Mouse (Mus musculus) retina, adult 2 months (tissue): ENCODE data around the gene Glg1.
"Not testable (repeated sequence)": the region's sequence is repeated elsewhere in the genome, so short reads cannot be mapped to it uniquely, and the experiment has no call there.

Experiments
- DNase-seq: peaks from one replicate; pipeline ENCODE4 v3.0.0-alpha.2; 2012; ENCODE audit warnings: low read depth, low spot score

Gene Glg1

DNA sequence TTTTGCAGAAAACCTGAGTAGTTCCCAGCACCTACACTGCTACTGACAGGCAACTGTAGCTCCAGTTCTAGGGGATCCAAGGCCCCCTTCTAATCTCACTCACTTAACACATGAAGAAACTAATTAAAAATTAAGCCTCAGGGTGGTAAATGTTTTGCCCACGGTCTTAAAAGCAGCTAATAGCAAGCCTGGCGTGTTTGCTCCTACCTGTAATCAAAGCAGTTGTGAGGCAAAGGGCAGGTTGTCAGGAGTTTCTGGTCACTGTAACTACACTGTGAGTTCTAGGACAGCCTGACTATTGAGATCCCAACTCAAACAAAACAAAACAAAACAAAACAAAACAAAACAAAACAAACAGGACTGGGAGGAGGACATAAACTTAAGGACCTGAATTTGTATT is 8.9 kb downstream of the Glg1 start:
- DNase-seq = no peak

DNA sequence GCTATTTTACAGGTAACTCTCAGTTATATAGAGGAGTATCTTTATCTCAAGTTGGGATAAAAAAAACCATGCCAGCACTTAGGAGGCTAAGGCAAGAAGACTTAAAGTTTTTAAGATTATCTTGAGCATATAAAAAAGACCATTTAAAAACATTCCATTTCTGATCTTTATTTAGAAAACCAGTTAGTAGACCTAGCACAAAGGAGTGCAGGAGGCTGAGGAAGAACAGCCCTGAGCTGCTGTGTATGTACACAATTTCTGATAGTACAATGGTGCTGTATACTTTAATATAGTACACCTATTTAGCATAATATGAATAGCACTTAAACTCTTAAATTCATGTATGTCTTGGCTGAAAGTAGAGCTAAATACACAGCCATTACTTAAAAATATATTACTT is 10.9 kb downstream of the Glg1 start:
- DNase-seq = no peak

DNA sequence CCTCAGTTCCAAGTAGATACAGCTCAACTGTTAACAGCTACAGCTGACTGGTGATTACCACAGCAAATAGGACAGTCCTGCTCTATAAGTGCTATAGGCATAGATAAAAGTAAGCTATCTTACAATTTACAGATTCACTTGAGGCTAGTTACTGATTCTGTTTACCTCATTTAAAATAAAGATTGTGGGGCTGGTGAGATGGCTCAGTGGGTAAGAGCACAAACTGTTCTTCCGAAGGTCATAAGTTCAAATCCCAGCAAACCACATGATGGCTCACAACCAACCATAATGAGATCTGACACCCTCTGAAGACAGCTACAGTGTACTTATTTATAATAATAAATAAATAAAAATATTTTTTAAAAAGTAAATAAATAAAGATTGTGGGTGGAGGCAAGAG is 12.2 kb downstream of the Glg1 start:
- not testable (repeated sequence) for DNase-seq

DNA sequence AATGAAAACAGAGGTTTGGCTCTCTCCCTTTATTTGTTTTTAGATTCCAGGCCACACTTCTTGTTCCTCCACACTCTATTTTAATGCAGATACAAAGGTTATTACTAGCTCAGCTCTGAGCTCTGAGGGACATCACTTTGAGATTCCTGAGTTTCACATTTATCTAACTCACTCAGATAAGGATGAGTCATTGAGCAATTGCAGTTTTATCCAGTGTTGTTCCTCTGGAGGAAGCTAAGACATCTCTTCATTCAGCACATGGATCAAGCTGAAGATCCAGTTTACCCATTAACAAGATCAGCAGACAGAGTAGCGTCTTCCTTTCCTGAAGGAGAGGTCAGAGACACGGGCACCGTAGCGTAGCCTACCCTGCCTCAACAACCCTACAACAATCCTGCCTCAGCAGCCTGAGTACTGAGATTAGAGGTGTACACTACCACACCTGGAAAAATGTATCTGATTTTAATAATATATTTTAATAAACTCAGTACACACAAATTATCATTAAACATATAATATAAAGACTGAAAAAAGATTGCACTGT is 12.7 kb downstream of the Glg1 start:
- DNase-seq = no peak

DNA sequence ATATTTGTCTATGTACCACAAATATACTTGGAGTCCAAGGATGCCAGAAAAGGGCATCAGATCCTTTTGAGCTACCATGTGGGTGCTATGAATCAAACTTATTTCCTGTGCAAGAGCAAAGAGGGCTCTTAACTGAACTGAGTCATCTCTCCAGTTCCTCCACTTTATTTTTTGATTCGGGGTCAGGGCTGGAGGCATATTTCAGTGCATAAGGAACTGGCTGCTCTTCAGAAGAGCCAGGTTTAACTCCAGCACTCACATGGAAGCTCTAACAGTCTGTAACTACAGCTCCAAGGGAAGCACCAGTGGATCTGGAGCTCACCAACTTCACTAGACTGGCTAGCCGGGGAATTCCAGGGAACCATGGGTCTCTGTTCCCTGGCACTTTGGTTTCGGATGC is 21.7 kb downstream of the Glg1 start:
- DNase-seq = no peak

DNA sequence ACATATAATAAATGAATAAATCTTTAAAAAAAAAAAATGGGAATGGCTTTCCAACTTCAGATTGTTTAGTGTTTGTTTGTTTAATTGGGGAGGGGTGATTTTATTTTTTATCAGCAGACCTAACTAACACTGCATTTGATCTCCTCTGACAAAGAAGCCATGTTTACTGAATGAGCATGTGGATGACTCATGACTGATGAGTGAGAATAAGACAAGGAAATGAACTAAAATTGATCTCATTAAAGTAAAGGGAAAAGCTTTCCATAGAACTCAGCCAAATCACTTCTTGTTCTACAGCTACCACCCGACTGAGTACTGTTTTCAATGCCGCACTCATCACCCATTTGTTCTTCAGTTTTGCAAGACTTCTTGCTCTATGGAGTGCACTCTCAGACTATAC is 25.3 kb downstream of the Glg1 start:
- DNase-seq = no peak

DNA sequence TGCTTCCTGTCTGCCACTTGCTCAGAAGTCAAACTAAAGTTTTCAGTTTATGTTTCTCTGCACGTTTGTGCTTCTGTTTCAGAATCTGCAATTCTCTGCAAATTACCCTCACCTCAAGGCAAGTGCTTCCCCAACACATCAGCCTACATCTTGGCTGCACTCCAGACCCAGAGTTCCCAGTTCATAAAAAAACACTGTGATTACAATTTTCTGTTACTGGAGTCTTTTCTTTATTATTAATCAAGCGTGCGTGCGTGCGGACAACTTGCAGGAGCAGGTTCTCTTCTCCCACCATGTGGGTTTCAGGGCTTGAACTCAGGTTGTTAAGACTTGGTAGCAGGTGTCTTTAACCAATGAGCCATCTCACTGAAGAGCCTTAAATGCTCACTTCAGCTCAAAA is 34.9 kb downstream of the Glg1 start:
- DNase-seq = no peak

DNA sequence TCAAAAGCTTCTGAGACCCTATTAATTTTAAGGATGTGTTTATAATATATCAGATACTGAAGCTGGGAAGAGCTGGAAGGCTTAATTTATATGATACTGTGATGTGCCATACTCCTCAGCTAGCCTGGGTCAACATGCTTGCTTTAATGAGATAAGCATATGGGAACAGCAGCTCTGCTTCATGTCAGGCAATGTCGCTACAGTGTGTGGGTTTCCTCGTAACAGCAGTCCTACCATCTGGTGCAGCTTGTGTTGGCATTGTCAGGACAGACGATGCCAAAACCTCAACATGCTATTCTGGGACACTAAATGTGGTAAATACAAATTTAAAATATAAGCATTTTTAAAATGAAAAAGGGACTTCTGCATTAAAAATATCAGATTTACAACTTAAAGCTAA is 40.9 kb downstream of the Glg1 start:
- DNase-seq = no peak

DNA sequence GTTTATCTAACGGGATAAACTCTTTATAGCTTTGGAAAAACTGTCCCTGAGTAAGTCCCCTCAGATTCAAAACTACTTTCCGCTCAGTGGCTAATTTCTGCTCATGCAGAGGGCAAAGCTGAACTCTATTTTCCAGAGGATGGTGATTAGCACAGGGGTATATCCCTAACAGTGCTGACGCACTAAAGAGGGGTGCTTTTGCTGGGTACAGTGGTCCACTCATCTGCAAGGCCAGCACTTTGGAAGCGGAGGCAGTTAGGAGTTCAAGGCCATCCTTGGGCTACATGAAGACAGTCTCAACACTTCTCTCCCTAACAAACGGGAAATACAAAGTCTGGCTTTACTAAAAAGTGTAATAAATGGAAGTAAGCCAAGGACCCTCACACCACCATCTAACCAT is 45.6 kb downstream of the Glg1 start:
- DNase-seq = no peak

DNA sequence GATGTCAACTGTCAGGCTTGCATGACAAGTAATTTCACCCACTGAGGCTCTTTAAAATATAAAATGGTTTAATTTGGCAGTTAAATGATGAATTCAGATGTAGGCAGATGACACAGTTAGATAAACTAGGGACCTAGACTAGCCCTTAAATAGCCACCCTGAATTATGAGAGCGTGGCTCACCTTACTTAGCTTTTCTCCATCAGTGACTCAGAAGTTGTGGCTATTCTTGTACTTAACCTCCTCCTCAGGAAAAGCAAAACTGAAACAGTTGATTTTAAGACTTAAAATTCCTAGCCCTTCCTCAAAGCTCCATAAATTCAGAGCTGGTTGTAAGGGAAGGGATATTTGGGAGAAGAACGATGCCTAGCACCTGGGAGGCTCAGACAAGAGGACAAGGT is 47.8 kb downstream of the Glg1 start:
- DNase-seq = no peak

DNA sequence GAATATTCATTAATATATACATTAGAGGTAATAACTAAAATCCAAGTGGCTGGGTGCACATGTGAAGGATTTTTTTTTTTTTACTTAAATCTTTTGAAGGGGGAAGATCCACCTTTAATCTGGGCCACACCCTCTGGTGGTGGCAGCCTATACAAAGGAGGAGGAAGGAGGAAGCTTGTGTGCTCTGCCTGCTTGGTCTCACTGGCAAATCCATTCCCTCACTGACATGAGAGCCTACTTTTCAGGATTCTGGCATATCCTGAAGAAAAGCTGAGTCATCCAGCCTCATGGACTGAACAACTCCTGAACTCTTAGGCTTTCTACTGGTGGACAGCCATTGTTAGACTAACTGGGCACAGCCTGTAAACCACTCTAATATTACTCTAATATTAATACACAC is 49.1 kb downstream of the Glg1 start:
- no peak for DNase-seq

DNA sequence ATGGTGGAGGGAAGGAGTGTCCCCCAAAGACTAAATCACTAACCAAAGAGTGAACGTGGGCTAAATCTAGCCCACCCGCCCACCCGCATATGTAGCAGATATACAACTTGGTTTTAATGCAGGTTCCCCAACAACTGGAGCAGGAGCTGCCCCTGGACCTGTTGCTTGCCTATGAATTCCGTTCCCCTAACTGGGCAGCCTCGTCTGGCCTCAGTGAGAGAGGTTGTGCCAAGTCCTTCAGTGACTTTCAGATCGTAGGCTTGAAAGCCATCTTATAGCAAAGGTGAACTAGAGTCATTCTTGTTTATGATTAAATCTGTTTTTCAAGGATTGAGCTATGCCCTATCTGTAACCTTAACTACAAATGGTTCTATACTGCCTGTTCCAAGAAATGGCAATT is 52.7 kb downstream of the Glg1 start:
- DNase-seq = no peak

DNA sequence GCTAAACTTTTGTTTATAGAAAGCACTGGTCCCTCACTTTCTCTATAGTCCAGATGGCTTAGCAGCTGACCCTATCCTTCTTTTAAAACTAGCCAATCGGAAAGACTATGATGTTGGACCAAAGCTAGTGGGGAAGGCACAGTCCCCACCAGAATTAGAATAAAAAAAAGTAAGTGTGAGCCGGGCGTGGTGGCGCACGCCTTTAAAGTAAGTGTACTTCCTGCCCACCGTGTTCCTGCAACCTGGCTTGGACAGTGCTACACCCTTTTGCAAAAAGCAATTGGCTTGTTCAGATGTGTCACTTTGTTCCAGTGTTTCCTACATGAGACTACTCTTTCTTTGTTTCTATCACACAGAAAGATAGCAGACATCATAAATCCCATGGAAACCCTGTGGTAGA is 54.0 kb downstream of the Glg1 start:
- DNase-seq = no peak

DNA sequence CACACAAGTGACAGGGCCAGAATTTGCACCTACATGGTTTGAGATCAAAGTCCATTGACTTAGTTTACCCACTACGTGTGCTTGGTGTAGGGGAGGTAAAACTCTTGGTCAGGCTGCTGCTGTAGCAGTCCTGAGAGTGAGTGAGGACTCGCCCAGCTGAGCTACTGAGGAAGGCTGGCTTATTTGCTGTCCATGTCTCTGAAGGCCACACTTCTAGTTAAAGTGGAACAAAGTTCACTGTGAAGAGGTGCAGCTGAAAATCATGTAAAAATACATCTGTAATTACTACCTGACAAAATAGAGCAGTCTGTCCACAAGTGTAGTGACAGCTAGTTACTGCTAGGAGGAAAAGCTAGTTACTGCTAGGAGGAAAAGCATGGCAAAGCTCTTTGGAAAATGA is 55.7 kb downstream of the Glg1 start:
- no peak for DNase-seq

DNA sequence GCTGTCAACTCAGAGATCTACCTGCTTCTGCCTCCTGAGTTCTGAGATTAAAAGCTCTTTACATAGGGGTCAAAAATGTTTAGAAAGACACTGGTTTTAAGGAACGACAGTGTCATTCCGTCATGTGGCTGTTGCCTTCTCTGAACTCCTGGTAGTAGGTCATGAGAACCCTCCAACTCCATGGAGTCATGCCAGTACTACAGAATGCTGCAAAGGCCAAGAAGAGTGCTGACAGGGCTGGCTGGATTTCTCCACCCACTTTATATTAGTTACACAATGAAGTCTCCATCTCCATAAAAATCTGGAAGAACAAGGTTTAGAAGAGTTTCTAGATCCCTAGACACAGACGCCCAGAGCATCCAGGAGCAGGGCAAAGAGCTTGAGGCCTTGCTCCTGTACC is 61.0 kb downstream of the Glg1 start:
- no peak for DNase-seq

DNA sequence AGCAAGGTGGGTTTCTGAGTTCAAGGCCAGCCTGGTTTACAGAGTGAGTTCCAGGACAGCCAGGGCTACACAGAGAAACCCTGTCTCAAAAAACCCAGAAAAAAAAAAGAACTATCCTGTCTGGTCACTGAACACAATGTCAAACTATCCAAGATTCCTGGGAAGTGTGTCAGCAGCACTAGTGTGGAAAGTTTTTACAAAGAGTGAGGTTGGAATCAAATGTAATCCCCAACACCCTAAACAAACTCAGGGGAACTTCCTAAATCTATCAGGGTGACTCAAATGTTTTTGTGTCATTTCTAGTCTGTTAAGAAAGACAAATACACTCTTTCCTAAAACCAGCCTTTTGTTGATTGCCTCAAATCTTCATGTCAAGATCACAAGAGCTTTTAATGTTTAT is 62.8 kb downstream of the Glg1 start:
- no peak for DNase-seq

DNA sequence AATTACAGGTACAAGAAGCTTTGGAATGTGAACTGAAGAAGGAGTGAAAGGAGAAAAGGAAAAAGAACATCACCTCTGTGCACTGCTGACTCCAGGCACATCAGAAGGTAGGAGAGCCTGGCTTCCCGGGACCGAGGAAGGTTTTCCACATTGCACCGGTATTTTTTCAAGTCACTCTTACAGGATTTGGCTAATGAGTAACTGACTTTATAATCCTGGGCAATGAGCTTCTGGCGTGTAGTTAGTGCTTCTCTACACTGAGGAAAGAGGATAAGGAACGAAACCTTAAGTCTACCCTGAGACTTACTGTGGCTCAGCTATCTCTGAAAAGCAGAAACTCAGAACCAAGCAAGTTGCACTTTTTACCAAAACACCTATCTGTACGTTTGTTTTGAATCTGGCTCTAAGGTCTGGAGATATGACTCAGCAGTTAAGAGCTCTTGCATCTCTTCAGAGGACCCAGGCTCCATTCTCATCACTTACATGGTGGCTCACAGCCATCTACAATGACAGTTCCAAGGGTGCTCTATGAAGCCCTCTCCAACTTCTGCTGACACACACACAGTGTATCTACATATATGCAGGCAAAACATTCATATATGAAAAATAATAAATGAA is 70.3 kb downstream of the Glg1 start:
- DNase-seq = no peak

DNA sequence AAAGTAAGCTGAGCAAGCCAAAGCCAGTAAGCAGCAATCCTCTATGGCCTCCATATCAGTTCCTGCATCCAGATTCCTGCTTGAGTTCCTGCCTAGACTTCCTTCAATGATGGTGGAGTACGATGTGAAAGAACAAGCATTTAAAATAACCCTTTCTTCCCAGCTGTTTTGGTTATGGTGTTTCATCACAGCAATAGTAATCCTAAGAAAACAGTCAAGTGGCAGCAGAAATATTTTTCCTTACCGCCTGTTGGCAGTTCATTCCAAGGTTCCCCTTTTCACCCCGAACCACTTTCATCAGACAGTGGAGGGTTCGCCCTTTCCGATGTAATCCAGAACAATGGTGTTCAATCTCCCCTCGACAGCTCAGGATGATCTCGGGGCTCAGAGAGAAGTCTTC is 71.5 kb downstream of the Glg1 start:
- no peak for DNase-seq

DNA sequence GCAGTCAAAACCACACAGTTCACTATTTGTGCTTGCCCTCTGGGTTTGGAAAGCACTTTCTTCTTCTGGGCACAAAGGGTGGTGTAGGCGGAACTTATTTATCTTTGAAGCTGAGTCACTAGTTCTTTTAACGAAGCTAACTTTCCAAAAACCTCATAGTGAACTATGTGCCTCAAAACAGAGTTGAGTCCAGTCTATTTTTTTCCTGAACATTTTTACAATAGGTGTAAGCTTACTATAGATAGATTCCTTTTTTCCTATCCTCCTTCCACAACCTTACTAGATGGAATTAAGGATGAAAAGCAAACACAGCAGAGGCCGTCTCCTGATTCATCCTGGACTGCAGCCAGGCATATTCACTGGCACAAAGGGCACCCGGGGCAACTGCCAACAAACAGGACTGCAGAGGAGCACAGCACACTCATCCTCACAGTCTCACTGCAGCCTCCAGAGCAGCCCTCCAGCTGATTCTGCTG is 73.5 kb downstream of the Glg1 start:
- DNase-seq = no peak

DNA sequence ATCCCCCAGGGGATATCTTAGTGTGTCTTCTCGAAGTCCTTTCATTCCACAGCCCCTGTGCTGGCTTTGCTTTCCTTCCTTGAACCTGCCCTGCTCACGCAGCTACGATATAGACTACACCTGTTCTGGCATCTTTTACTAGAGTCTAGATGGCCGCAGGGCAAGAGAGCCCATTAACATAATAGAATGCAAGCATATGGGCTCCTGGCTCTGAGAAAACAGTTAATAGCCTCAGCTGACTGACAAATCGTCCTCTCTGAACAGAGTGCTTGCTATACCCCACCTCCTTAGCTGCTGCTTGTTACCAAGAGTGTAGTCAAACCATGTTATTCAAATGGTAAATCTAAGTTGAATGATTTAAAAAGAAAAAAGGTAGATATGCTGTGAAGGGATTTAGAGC is 87.4 kb downstream of the Glg1 start:
- no peak for DNase-seq

DNA sequence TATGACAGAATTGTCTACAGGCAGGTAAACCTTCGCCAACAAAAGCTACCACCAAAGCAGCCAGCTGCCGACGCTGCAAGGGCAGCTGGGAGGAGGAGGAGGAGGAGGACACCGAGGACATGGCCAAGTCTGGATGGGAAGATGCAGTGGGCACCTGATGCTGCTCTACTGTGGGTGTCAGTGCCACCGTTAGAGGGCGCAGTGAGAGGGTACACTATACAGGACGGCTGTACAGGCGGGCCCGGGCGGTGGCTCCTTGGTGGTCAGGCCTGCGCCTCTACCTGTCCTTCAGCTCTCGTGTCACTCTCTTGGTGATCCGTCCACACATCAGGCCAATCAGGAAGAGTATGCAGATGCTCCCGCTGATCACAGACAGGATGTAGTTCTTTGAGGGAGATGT is 101.4 kb downstream of the Glg1 start:
- DNase-seq = no peak

DNA sequence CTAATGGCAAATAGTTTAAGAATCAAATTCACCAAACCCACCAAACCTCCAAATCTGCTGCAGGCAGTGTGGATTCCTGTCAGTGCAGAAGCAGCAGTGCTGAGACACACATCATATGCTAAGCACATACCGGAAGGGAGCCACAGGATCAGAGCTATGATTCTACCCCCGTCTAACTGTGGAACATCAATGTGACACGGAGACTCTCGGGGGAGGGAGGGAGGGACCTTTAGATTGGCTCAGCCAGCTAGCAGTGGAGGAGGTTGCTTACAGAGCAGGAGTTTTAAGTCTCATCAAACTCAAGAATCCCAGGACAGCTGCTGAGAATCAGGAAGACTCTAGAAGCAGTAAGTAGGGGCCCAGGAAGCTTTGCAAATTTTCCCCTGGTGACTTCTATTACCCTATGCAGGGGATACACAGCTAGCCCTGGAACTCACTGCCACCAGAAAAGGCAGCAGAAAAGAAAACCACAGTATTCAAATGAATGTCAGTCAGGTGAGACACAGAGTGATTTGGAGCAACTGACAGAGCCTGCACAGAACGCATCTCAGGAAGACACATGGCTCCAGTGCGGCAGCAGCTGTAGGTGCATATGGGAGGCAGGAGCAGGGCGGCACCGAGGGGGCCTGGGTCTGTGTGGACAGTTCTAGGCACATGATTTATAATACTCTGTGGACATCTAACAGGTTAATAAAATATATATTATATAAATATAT is 103.1 kb downstream of the Glg1 start:
- DNase-seq = no peak

DNA sequence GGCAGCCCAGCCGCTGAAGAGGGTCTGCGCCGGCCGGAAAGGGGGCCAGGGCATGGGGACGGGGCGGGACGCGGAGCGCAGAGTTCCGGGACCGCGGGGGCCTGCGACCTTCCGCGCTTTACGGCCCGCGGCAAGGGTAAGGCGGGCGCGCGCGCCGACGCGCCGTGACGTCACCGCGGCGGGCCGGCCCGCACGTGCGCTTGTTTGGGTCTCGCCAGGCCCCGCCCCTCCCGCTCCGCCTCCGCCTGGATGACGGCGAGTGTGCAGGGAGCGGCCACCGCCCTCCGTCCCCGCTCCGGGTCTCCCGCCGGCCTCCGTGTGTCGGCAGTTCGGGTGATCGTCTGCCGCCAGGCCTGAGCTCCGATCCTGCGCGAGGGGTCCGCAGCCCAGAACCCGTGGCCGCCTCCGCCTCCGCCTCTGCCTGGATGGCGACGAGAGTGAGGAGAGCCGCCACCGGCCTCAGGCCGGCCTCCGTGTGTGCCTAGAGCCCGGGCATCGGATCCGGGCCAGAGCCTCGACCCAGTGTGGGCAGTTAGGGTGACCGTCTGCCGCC is 113.5 kb downstream of the Glg1 start:
- DNase-seq = peak; percentile 68
